Comparison of ENCODE assay signal across 26 mouse cellular contexts in the genomic region with DNA sequence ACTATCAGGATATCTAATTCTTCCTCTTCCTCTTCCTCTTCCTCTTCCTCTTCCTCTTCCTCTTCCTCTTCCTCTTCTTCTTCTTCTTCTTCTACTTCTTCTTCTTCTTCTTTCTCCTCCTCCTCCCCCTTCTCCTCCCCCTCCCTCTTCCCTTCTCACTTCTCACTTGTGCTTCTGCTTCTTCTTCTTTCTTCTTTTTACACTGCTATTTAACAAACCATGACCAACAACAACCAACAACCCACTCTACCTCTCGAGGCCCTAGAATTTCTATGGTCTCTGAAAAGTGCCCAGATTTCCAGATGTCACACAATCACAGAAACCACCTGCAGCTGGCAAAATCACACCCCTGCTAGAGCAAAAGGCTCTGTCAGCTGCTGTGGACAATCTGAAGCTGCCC. TPM values are rescaled to one million over a fixed set of nuclear protein-coding genes. Genes with fewer than 3 reads are reported as not detected.
DNase-seq lines count a peak whose midpoint lies in the region; ATAC-seq lines count a peak whose summit lies in the region.
"Had no signal": no experiment of that assay in that cellular context is flagged by ENCODE, and none has a peak within 500 bp of the region (broad histone marks: within the 10 kb centered on the region; RNA-seq: fewer than 3 reads in every experiment).

No protein-coding gene starts in this region.

- H3K36me3 ChIP-seq in macrophage (ENCODE audit: inconsistent target), result no peaks in the 10 kb centered on the region
- H3K36me3 ChIP-seq: embryonic facial prominence, embryonic 10.5 days; embryonic facial prominence, embryonic 12.5 days; forebrain, embryonic 15.5 days had no signal

- no peak overlapping the region for H3K4me3 ChIP-seq in macrophage (ENCODE audit: inconsistent target)
- H3K4me3 ChIP-seq: embryonic facial prominence, embryonic 10.5 days; embryonic facial prominence, embryonic 12.5 days; forebrain, embryonic 13.5 days; forebrain, embryonic 15.5 days had no signal

- 17% methylated on average over 1 of the region's 1 CpGs for WGBS in macrophage (ENCODE audit: missing documents)

- intact Hi-C loops in heart, postnatal 36 days (cut with DNase I), result loop anchor here (1.0 kb wide), 1 partner anchor 7 kb away; no protein-coding TSS in a partner anchor

- H3K27ac ChIP-seq in macrophage, result 0 out of 2 replicates have a peak overlapping the region, but pooled peaks have one; percentile 4
- H3K27ac ChIP-seq: embryonic facial prominence, embryonic 10.5 days; embryonic facial prominence, embryonic 12.5 days; forebrain, embryonic 13.5 days; forebrain, embryonic 15.5 days had no signal

- ATAC-seq in megakaryocyte progenitor cell, adult 5-6 weeks (replicated peaks; ENCODE audit: poor library complexity), result 0 out of 2 replicates have a peak, but pooled peaks have one; percentile 34
- ATAC-seq: forebrain, embryonic 13.5 days; forebrain, embryonic 15.5 days; forebrain, postnatal 0 days had no signal

- DNase-seq in A20 (ENCODE audit: low read depth, low spot score), result peak; percentile 34
- no peak for DNase-seq in heart, adult 8-10 months (ENCODE audit: low spot score)
- no peak for DNase-seq in heart, postnatal 36 days
- DNase-seq: adrenal gland, adult 2 months; adrenal gland, postnatal 10 days; adrenal gland, postnatal 25 days; cerebellum, adult 11 months; cerebellum, adult 18-20 months; cerebellum, adult 8-10 months; cerebellum, adult 9-11 months; cerebellum, postnatal 14 days; forebrain, postnatal 0 days had no signal

- no peaks in the 10 kb centered on the region for H3K79me2 ChIP-seq in macrophage (ENCODE audit: inconsistent target)

RNA-seq across cellular contexts. Expression of gene Retnlb, which starts 11.0 kb away (rescaled TPM):
- not detected for total RNA-seq in macrophage (2018; cell fraction: chromatin; rRNA removed)
- total RNA-seq in macrophage (2018; cell fraction: cytosol; rRNA removed), result not detected
- not detected for total RNA-seq in macrophage (2018; cell fraction: nucleus; rRNA removed)
- not detected in 3 replicates for polyA plus RNA-seq in macrophage (2018)
- total RNA-seq in megakaryocyte progenitor cell, adult 5-6 weeks (2015), result not detected in 2 replicates
- not detected in 2 replicates for total RNA-seq in megakaryocyte progenitor cell, adult 5-6 weeks (2017)
- not detected for total RNA-seq in heart, adult 8-10 months (2022)
- not detected for total RNA-seq in heart, postnatal 36 days (2021)
- total RNA-seq: adrenal gland, adult 2 months; adrenal gland, postnatal 10 days; adrenal gland, postnatal 25 days; adrenal gland, postnatal 4 days; ES-E14; forebrain, postnatal 0 days; MEL had no signal
- polyA plus RNA-seq: adrenal gland, adult 2 months; brain, embryonic 14.5 days; C2C12; cortical plate, adult 2 months; embryonic facial prominence, embryonic 10.5 days; embryonic facial prominence, embryonic 12.5 days; embryonic facial prominence, embryonic 14.5 days; forebrain, embryonic 11.5 days; forebrain, embryonic 13.5 days; forebrain, embryonic 15.5 days; forebrain, postnatal 0 days had no signal

RNA-seq across cellular contexts. Expression of gene Retnla, which starts 14.7 kb away (rescaled TPM):
- total RNA-seq in macrophage (2018; cell fraction: chromatin; rRNA removed), result not detected
- total RNA-seq in macrophage (2018; cell fraction: cytosol; rRNA removed), result 1 to 10 TPM in 1 of 26 experiments, not detected in 25; 1.0 TPM
- 1 to 10 TPM in 1 of 26 experiments, not detected in 25; 1.9 TPM for total RNA-seq in macrophage (2018; cell fraction: nucleus; rRNA removed)
- polyA plus RNA-seq in macrophage (2018), result not detected in 3 replicates
- total RNA-seq in megakaryocyte progenitor cell, adult 5-6 weeks (2015), result not detected in 2 replicates
- not detected in 2 replicates for total RNA-seq in megakaryocyte progenitor cell, adult 5-6 weeks (2017)
- 1 to 10 TPM in 3 of 4 experiments, under 1 TPM in 1; 0.47 to 5.3 (median 2.0) TPM for total RNA-seq in heart, adult 8-10 months (2022)
- total RNA-seq in heart, postnatal 36 days (2021), result 1 to 10 TPM; 2.2 to 2.7 TPM
- total RNA-seq: ES-E14; forebrain, postnatal 0 days; MEL had no signal
- polyA plus RNA-seq: brain, embryonic 14.5 days; C2C12; embryonic facial prominence, embryonic 10.5 days; embryonic facial prominence, embryonic 12.5 days; embryonic facial prominence, embryonic 14.5 days; forebrain, embryonic 11.5 days; forebrain, embryonic 13.5 days; forebrain, embryonic 15.5 days had no signal

RNA-seq across cellular contexts. Expression of gene Retnlg, which starts 44.8 kb away (rescaled TPM):
- total RNA-seq in macrophage (2018; cell fraction: chromatin; rRNA removed), result not detected
- total RNA-seq in macrophage (2018; cell fraction: cytosol; rRNA removed), result under 1 TPM in 3 of 26 experiments, not detected in 23; 0.29 to 0.66 (median 0.44) TPM
- not detected for total RNA-seq in macrophage (2018; cell fraction: nucleus; rRNA removed)
- polyA plus RNA-seq in macrophage (2018), result 0.66 TPM in 1 of 3 replicates, not detected in the others
- total RNA-seq in megakaryocyte progenitor cell, adult 5-6 weeks (2015), result 131 and 143 TPM in 2 replicates
- 34.6 and 51.2 TPM in 2 replicates for total RNA-seq in megakaryocyte progenitor cell, adult 5-6 weeks (2017)
- total RNA-seq in heart, adult 8-10 months (2022), result 1 to 10 TPM in 1 of 4 experiments, under 1 TPM in 2, not detected in 1; 0.65 to 3.2 (median 0.97) TPM
- 1 to 10 TPM in 1 of 2 experiments, not detected in 1; 2.0 TPM for total RNA-seq in heart, postnatal 36 days (2021)
- total RNA-seq: adrenal gland, postnatal 25 days; ES-E14; forebrain, postnatal 0 days; MEL had no signal
- polyA plus RNA-seq: adrenal gland, adult 2 months; C2C12; embryonic facial prominence, embryonic 10.5 days; forebrain, embryonic 11.5 days; forebrain, embryonic 13.5 days had no signal

RNA-seq across cellular contexts. Expression of gene Trat1, which starts 55.8 kb away (rescaled TPM):
- total RNA-seq in macrophage (2018; cell fraction: chromatin; rRNA removed), result under 1 TPM in 3 of 26 experiments, not detected in 23; 0.17 to 0.26 (median 0.20) TPM
- total RNA-seq in macrophage (2018; cell fraction: cytosol; rRNA removed), result not detected
- not detected for total RNA-seq in macrophage (2018; cell fraction: nucleus; rRNA removed)
- polyA plus RNA-seq in macrophage (2018), result not detected in 3 replicates
- total RNA-seq in megakaryocyte progenitor cell, adult 5-6 weeks (2015), result not detected in 2 replicates
- total RNA-seq in megakaryocyte progenitor cell, adult 5-6 weeks (2017), result 0.14 and 0.54 TPM in 2 replicates
- total RNA-seq in heart, adult 8-10 months (2022), result not detected
- not detected for total RNA-seq in heart, postnatal 36 days (2021)
- total RNA-seq: adrenal gland, adult 2 months; adrenal gland, postnatal 4 days; ES-E14; MEL had no signal
- polyA plus RNA-seq: adrenal gland, adult 2 months; C2C12; embryonic facial prominence, embryonic 10.5 days; embryonic facial prominence, embryonic 12.5 days; forebrain, embryonic 11.5 days; forebrain, embryonic 13.5 days; forebrain, embryonic 15.5 days; forebrain, postnatal 0 days had no signal

Comparison
In these comparisons a context has a peak if more than half of its experiments do, and no peak if none do; other contexts are left out.
1. RNA of gene Retnlg, which starts 44.8 kb away (total RNA-seq): 34.6 to 143 TPM in megakaryocyte progenitor cell, adult 5-6 weeks; 2.0 TPM in heart, postnatal 36 days and 0.65 to 3.2 TPM in heart, adult 8-10 months; every median in the first group is over 4 times any median in the second.